Mouse (Mus musculus) forebrain, embryonic 15.5 days (tissue): ENCODE measurements around the gene Mia3. TPM values are rescaled to one million over a fixed set of nuclear protein-coding genes. Genes with fewer than 3 reads are reported as not detected.
A peak's percentile ranks its signal among the peaks of the same experiment; 100 is the strongest.
"Not testable (repeated sequence)": the region's sequence is repeated elsewhere in the genome, so short reads cannot be mapped to it uniquely, and the experiment has no call there.

Source experiments
- ATAC-seq: fragments of 200-750 bp; cut with Nextera tagmentation; replicated peaks from 2 replicates; pipeline ENCODE4 v1.8.0; 2017; ENCODE audit warnings: mild to moderate bottlenecking, moderate TSS enrichment, moderate library complexity
- H3K27ac ChIP-seq: fragments of 300-500 bp; sonication (generic); replicated peaks from 2 replicates; pipeline ENCODE4 v1.5.1; 2015; ENCODE audit warnings: mild to moderate bottlenecking, inconsistent platforms
- H3K27me3 ChIP-seq: fragments of 300-500 bp; sonication (generic); 2 replicates; pipeline ENCODE4 v1.6.1; 2015; ENCODE audit warnings: inconsistent platforms
- H3K36me3 ChIP-seq: fragments of 300-500 bp; sonication (generic); 2 replicates; pipeline ENCODE4 v1.6.1; 2015; ENCODE audit warnings: mild to moderate bottlenecking, inconsistent platforms
- H3K4me1 ChIP-seq: fragments of 300-500 bp; sonication (generic); 2 replicates; pipeline ENCODE4 v1.6.1; 2015; ENCODE audit warnings: inconsistent platforms
- H3K4me2 ChIP-seq: fragments of 300-500 bp; sonication (generic); replicated peaks from 2 replicates; pipeline ENCODE4 v1.6.1; 2015; ENCODE audit warnings: mild to moderate bottlenecking, inconsistent platforms
- H3K4me3 ChIP-seq: fragments of 300-500 bp; sonication (generic); 2 replicates; pipeline ENCODE4 v1.5.1; 2015; ENCODE audit warnings: mild to moderate bottlenecking, inconsistent platforms
- H3K9ac ChIP-seq: fragments of 300-500 bp; sonication (generic); replicated peaks from 2 replicates; pipeline ENCODE4 v1.6.1; 2015; ENCODE audit warnings: mild to moderate bottlenecking, inconsistent platforms
- H3K9me3 ChIP-seq: fragments of 300-500 bp; sonication (generic); 2 replicates; pipeline ENCODE4 v1.6.1; 2016; ENCODE audit warnings: inconsistent platforms
- WGBS: fragments of 180-500 bp; shearing (Covaris S2); methylation state at CpG from one replicate; pipeline ENCODE4 v1.1.7; 2015; ENCODE audit warnings: mixed read lengths; 5-methylcytosine and 5-hydroxymethylcytosine counted together
- polyA plus RNA-seq: library from polyadenylated mRNA; unstranded; fragments of >200 nt; fragmentation: Nextera tagmentation; extraction: Ambion mirVana; gene quantifications from 2 replicates; pipeline ENCODE4 v1.2.1, GENCODE M21; 2015

The Mia3 gene
- polyA plus RNA-seq, result 92.9 and 98.8 TPM in 2 replicates

DNA sequence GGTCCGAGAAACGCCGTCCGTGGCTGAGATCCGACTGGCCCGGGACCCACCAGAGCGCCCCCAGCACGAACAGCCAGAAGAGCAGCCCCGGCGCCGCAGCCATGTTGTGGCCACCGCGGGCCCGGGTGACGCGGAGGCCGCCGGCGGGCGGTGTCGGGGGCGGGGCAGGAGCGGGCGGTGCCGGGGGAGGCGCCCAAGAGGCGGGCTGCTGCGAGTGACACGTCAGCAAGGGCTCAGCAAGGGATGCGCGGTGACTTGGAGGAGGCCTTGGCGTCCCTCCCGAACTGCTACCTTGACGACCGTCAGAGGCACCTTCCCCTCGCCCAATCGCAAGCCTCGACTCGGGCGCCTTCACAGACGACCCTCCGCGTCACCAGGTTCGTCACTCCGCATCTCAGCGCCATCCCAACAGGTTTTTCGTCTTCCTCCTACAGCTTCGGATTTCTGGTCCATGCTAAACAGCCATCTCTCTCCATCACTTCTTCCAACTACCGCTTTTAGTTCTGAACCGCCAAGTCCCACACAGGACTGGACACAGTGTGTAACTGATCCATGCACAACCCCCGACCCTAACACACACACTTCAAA, at the start of gene Mia3:
TSS of gene Mia3 (minus strand) at position 127 of the 588 bp plus-strand sequence.
- ATAC-seq, result peak; percentile 98
- Histone ChIP-seq H3K4me2 (peak within 1 kb of the TSS; percentile 83), H3K9me3 (no peaks in the 10 kb centered on the region), H3K27me3 (no peaks in the 10 kb centered on the region), H3K4me3 (peak within 1 kb of the TSS; percentile 97), H3K4me1 (peaks cover 21% of the 10 kb centered on the region), H3K36me3 (peaks cover 1% of the 10 kb centered on the region; the same call in 1 of the 2 replicates), H3K9ac (peak within 1 kb of the TSS; percentile 71), H3K27ac (peak within 1 kb of the TSS; percentile 74)
- WGBS, result under 1% methylated on average over 49 of the region's 51 CpGs

DNA sequence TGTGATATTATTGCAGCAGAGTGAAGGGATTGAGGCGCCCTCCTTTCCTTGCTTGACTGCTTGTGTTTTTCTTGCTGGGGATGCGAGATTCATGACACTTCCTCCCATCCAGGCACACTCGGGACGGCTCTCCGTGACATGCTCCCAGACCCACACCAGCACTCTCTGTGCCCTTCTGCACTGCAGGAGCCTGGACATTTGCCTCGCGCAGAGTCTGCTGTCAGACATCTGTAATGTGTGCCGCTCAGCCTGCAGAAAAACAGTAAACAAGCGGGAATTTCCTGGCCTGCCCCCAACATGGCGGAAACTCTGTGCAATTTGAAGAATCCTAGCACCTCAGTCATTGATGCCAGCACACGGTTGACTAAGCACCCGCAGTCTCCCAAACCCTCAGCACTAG, 48.5 kb upstream of the Mia3 start, which contains the start of gene Hhipl2:
TSS of gene Hhipl2 (plus strand) at position 343 of the 400 bp plus-strand sequence.
- H3K36me3 ChIP-seq, result no peaks in the 10 kb centered on the region
- no peak within 1 kb of the TSS for H3K27ac ChIP-seq
- no peaks in the 10 kb centered on the region for H3K27me3 ChIP-seq
- H3K9ac ChIP-seq, result no peak within 1 kb of the TSS
- no peak within 1 kb of the TSS for H3K4me2 ChIP-seq
- H3K4me3 ChIP-seq, result no peak within 1 kb of the TSS
- no peak for ATAC-seq
- H3K4me1 ChIP-seq, result no peaks in the 10 kb centered on the region
- no peaks in the 10 kb centered on the region for H3K9me3 ChIP-seq
- WGBS, result 78% methylated on average over 12 of the region's 12 CpGs

DNA sequence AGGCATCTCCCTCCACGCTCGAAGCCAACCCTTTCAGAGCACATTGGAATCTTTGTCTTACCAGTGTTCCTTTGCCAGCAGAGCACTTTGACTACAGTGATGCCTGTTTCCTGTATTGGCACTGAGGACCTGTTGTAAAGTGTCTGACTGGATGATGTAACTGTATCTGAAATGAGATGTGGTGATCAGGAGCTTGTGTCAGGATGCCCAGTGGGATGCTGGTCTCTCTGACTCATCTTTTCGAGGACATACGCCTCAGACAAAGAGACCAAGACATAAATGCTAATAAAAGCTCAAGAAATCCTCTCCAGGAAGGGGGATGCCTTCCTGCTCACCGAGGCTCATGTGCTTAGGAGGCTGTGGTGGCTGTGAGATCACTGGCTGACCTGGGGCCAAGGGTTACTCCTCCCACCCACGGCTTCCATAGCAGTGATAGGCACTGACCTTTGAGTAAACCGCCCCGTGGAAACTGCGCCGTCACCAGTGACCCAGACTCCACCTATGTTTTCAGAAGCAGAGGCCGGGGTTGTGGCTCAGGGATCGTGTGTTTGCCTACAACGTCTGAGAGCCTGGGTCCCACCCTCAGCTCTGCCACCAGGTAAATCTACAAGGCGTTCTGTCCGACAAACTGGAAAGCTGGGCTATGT, 44.9 kb upstream of the Mia3 start:
- no peak overlapping the region for H3K4me2 ChIP-seq
- no peaks in the 10 kb centered on the region for H3K9me3 ChIP-seq
- no peak overlapping the region for H3K4me3 ChIP-seq
- no peaks in the 10 kb centered on the region for H3K27me3 ChIP-seq
- WGBS, result 93% methylated on average over 15 of the region's 15 CpGs
- no peak overlapping the region for H3K27ac ChIP-seq
- peaks cover 22% of the 10 kb centered on the region for H3K36me3 ChIP-seq
- H3K4me1 ChIP-seq, result no peaks in the 10 kb centered on the region
- H3K9ac ChIP-seq, result no peak overlapping the region
- ATAC-seq, result 0 out of 2 replicates have a peak, but pooled peaks have one; percentile 35

DNA sequence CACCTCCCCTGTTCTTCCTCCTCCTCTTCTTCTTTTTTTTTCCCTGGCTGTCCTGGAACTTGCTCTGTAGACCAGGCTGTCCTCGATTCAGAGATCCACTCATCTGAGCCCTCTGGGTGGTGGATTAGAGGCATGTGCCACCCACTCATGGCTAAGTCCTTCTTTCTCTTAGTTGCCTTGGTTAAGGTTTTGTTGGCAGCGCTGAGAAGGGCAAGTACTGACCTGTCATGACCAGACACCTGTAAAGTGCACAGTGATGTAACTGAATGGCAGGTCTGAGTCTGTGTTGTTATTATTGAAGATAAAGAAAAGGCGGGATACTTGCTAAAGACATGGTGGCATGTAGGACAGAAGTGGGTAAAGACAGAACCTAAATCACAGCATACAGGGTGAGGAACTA, 34.0 kb upstream of the Mia3 start:
- WGBS, result 94% methylated on average over 3 of the region's 3 CpGs
- no peak for ATAC-seq

DNA sequence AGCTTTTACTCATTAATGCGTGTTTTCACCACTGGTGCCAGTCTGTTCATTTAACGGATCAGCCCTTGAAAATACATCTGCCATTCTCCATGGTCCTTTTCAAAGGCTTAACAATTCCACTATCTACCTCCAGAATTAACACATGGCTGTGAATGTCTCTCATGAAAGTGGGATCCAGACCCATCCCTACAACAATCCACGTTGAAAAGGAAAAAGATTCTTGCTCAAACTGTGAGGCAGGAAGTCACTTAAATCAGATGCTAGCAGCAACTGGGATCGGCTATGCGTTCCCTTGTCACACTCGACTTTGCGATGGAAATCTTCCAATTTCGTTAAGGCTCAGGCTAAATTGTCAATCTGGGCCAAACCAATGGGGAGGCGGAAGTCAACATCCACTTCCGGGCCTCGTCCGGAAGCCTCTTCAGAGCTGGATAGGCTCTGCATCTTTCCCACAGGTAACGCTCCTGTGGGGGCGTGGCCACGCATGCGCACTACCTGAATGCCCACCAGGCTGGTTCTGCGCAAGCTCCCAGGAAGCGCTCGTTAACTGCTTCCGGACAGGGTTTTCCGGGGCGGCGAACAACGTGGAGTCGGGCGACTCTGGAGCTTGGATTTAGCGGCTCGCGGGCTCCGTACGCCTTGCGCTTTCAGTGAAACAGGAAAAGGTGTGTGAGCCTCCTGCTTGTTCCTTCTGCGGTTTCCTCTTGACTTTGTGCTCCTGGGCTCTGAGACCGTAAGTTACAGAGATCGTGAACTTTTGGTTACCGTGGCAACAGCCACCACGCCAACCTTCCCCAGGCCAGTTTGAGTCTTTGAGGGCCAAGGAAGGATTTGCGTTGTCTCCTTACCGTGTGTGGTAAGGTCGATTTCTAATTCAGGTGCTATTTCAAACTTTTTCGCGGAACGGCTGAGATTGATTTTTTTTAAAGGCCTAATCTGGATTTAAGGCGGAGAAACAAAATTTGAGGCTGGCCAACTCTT, 19.4 kb upstream of the Mia3 start, which contains the start of gene Taf1a:
TSS of gene Taf1a (plus strand) at position 556 of the 981 bp plus-strand sequence.
- Histone ChIP-seq H3K4me2 (peak within 1 kb of the TSS; percentile 60), H3K9me3 (no peaks in the 10 kb centered on the region), H3K4me1 (peaks cover 20% of the 10 kb centered on the region), H3K4me3 (peak within 1 kb of the TSS; percentile 65), H3K27me3 (peaks cover 19% of the 10 kb centered on the region), H3K9ac (peak within 1 kb of the TSS; percentile 38), H3K27ac (peak within 1 kb of the TSS; percentile 47), H3K36me3 (0 out of 2 replicates have a peak, but pooled peaks cover 4% of the 10 kb centered on the region)
- WGBS, result 5% methylated on average over 44 of the region's 44 CpGs
- ATAC-seq, result peak; percentile 100

More for the DNA sequence above, 34.0 kb upstream of the Mia3 start:
- Histone ChIP-seq H3K9ac (no peak overlapping the region), H3K4me1 (no peaks in the 10 kb centered on the region), H3K27ac (no peak overlapping the region), H3K4me2 (no peak overlapping the region), H3K36me3 (peaks cover 61% of the 10 kb centered on the region), H3K4me3 (no peak overlapping the region), H3K9me3 (no peaks in the 10 kb centered on the region), H3K27me3 (no peaks in the 10 kb centered on the region)

DNA sequence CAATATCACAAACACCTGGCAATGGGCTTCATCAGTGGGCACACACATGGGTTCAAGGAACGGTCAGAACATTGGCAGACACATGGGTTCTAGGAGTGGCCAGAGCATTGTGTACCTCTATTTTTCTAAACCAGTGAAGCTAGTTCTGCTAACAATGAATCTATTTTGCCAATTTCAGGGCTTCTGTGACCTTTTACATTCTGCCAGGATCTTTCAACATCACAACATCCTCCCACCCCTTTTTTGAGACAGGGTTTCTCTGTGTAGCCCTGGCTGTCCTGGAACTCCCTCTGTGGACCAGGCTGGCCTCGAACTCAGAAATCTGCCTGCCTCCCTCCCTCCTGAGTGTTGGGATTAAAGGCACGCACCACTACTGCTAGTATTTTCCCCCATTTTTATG, 18.1 kb upstream of the Mia3 start:
- not testable (repeated sequence) for H3K9ac ChIP-seq, H3K36me3 ChIP-seq, H3K4me3 ChIP-seq, ATAC-seq, H3K9me3 ChIP-seq, H3K4me2 ChIP-seq, H3K27ac ChIP-seq
- 92% methylated on average over 3 of the region's 3 CpGs for WGBS
- peaks cover 20% of the 10 kb centered on the region for H3K27me3 ChIP-seq
- peaks cover 20% of the 10 kb centered on the region for H3K4me1 ChIP-seq

DNA sequence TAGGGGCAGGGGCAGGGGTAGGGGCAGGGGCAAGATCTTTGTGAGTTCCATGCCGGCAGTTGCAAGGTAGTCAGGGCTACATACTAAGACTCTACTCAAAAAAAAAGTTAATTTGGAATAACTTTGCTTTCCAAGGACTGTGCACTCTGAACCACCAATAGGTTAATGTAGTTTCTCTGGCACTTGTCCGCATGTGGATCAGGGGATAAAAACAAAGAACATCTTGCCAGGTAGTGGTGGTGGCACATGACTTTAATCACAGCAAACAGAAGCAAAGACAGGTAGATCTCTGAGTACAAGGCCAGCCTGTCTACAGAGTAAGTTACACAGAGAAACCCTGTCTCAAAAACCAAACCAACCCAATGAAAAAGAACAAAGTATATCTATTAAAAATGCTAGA, 13.3 kb upstream of the Mia3 start:
- H3K36me3 ChIP-seq, result no peaks in the 10 kb centered on the region
- no peaks in the 10 kb centered on the region for H3K4me1 ChIP-seq
- H3K4me2 ChIP-seq, result no peak overlapping the region
- H3K4me3 ChIP-seq, result no peak overlapping the region
- H3K9ac ChIP-seq, result no peak overlapping the region
- no peak for ATAC-seq
- peaks cover 20% of the 10 kb centered on the region for H3K27me3 ChIP-seq
- WGBS, result 88% methylated on average over 2 of the region's 2 CpGs
- no peaks in the 10 kb centered on the region for H3K9me3 ChIP-seq
- H3K27ac ChIP-seq, result no peak overlapping the region

DNA sequence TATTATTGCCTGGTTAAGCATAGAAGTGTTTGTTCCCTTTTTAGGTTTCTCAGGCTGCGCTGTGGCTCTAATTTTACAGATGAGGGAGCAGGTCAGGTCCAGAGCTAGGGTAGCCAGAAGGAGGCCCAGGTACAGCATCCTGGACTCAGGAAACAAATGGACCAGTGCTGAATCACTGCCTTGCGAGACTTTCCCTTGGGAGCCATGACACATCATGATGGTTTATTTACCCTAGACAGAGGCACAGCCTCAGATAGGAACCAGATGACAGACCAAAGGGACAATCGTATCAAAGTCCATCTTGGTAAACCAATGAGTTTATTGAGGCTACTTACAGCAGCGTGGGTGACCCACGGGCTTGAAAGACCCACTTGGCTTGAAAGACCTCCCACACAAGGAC, 12.5 kb upstream of the Mia3 start:
- H3K9ac ChIP-seq, result no peak overlapping the region
- WGBS, result 88% methylated on average over 5 of the region's 5 CpGs
- H3K27ac ChIP-seq, result no peak overlapping the region
- no peak for ATAC-seq
- no peak overlapping the region for H3K4me2 ChIP-seq
- H3K4me1 ChIP-seq, result no peaks in the 10 kb centered on the region
- H3K4me3 ChIP-seq, result no peak overlapping the region
- H3K36me3 ChIP-seq, result no peaks in the 10 kb centered on the region
- no peaks in the 10 kb centered on the region for H3K9me3 ChIP-seq
- peaks cover 16% of the 10 kb centered on the region for H3K27me3 ChIP-seq

DNA sequence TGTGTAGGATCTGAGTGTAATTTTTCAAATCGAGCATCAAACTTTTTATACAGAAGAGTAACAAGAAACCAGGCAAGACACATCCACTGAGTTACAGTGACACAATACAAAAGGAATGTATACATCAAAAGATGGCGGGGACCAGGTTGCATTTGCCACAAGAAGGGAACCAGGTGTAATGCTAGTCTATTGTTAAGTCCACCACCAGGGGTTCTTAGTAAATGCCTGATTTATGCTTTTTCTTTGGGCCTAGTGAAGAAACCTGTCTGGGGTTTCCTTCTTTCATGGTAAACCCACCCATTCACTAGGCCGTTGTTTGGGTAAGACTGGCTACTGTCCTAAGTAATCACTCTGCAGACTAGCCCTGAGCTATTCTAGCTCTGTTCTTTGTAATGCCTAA, 10.0 kb upstream of the Mia3 start:
- 84% methylated on average over 3 of the region's 3 CpGs for WGBS

DNA sequence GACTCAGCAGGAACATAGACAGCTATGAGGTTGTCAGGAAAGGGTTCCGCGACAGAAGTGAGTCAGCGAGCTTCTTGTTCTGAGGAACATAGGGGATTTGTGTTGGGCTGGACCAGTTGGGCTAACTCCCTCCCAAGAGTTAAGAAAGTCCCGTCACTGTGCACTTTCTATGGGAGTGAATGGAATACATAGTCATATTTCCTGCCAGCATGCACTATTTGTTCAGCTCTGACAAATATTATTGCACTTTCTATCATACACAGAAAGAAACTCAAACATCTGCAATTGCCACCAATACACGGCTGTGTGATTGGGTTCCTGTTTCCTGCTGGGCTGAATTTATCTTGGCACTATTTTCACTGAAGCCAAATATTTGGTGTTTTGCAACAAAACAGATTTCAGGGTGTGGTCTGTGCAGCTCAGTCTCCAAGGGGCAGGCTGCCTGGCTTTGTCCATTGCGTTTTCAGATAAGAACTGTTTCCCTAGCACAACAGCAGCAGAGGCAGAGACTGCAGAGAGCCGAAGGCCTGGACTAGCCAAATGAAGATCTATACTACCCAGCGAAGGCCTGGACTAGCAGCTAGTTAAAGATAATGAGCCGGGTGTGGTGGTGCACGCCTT, 9.1 kb upstream of the Mia3 start:
- no peak for ATAC-seq
- WGBS, result 87% methylated on average over 10 of the region's 10 CpGs
- H3K9me3 ChIP-seq, result no peaks in the 10 kb centered on the region

More for the DNA sequence above, 10.0 kb upstream of the Mia3 start:
- H3K9ac ChIP-seq, ATAC-seq, H3K27ac ChIP-seq, H3K36me3 ChIP-seq, H3K9me3 ChIP-seq, H3K4me2 ChIP-seq, H3K4me3 ChIP-seq, H3K27me3 ChIP-seq, H3K4me1 ChIP-seq: not testable (repeated sequence)

DNA sequence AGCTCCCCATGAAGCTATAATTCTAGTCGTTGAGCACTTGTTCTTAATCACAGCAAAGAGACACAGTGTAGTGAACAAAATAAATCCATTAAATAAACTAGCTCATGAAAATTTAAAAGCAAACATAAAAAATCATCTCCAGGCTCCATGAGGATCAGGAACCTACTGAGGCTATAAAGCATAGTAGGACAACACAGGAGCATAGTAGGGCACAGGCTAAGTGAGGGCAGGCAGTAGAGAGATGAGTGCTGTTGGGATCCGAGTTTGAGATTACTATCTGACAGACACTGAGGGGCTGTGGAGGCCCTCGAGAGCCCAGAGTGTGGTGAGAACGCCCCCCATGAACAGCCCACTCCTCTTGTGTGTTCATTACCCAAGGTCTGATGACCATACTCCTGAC, 7.7 kb upstream of the Mia3 start:
- Histone ChIP-seq H3K27me3 (peaks cover 3% of the 10 kb centered on the region; the same call in 1 of the 2 replicates), H3K36me3 (no peaks in the 10 kb centered on the region), H3K4me2 (no peak overlapping the region), H3K27ac (no peak overlapping the region), H3K9ac (no peak overlapping the region), H3K9me3 (no peaks in the 10 kb centered on the region), H3K4me3 (no peak overlapping the region), H3K4me1 (no peaks in the 10 kb centered on the region)
- no peak for ATAC-seq
- WGBS, result 79% methylated on average over 4 of the region's 4 CpGs

More for the DNA sequence above, 9.1 kb upstream of the Mia3 start:
- H3K4me2 ChIP-seq, result no peak overlapping the region
- H3K27me3 ChIP-seq, result peaks cover 3% of the 10 kb centered on the region; the same call in 1 of the 2 replicates
- H3K27ac ChIP-seq, result no peak overlapping the region
- H3K4me1 ChIP-seq, result no peaks in the 10 kb centered on the region
- no peak overlapping the region for H3K4me3 ChIP-seq
- H3K9ac ChIP-seq, result no peak overlapping the region
- H3K36me3 ChIP-seq, result no peaks in the 10 kb centered on the region
